Mouse (Mus musculus) embryonic facial prominence, embryonic 13.5 days (tissue): ENCODE measurements around the gene Fam173a. TPM values are rescaled to one million over a fixed set of nuclear protein-coding genes. Genes with fewer than 3 reads are reported as not detected.

ENCODE experiments used
- ATAC-seq: fragments of 200-750 bp; cut with Nextera tagmentation; 2 replicates; pipeline ENCODE4 v1.8.0; 2017; ENCODE audit warnings: low read depth; ENCODE audit not compliant: insufficient number of reproducible peaks, insufficient read depth, low FRiP score, low TSS enrichment
- H3K27ac ChIP-seq: fragments of 300-500 bp; sonication (generic); 2 replicates; pipeline ENCODE4 v1.5.1; 2015; ENCODE audit warnings: moderate library complexity, mild to moderate bottlenecking, inconsistent platforms
- H3K27me3 ChIP-seq: fragments of 300-500 bp; sonication (generic); 2 replicates; pipeline ENCODE4 v1.6.1; 2015; ENCODE audit warnings: mild to moderate bottlenecking, inconsistent platforms
- H3K36me3 ChIP-seq: fragments of 300-500 bp; sonication (generic); 2 replicates; pipeline ENCODE4 v1.6.1; 2015; ENCODE audit warnings: mild to moderate bottlenecking, inconsistent platforms
- H3K4me1 ChIP-seq: fragments of 300-500 bp; sonication (generic); 2 replicates; pipeline ENCODE4 v1.6.1; 2015; ENCODE audit warnings: inconsistent platforms
- H3K4me2 ChIP-seq: fragments of 300-500 bp; sonication (generic); 2 replicates; pipeline ENCODE4 v1.6.1; 2015; ENCODE audit warnings: moderate library complexity, mild to moderate bottlenecking, inconsistent platforms
- H3K4me3 ChIP-seq: fragments of 300-500 bp; sonication (generic); 2 replicates; pipeline ENCODE4 v1.5.1; 2015; ENCODE audit warnings: mild to moderate bottlenecking, inconsistent platforms
- H3K9ac ChIP-seq: fragments of 300-500 bp; sonication (generic); 2 replicates; pipeline ENCODE4 v1.6.1; 2015; ENCODE audit warnings: mild to moderate bottlenecking, inconsistent platforms
- H3K9me3 ChIP-seq: fragments of 300-500 bp; sonication (generic); 2 replicates; pipeline ENCODE4 v1.6.1; 2016; ENCODE audit warnings: inconsistent platforms
- WGBS: fragments of 180-500 bp; shearing (Covaris S2); methylation state at CpG from one replicate; pipeline ENCODE4 v1.1.7; 2015; ENCODE audit warnings: mixed read lengths; 5-methylcytosine and 5-hydroxymethylcytosine counted together
- polyA plus RNA-seq: library from polyadenylated mRNA; unstranded; fragments of >200 nt; fragmentation: Nextera tagmentation; extraction: Ambion mirVana; gene quantifications from 2 replicates; pipeline ENCODE4 v1.2.1, GENCODE M21; 2015

Gene Fam173a
- polyA plus RNA-seq, 1 experiment from 2014 or later, result 78.1 TPM

- 0 out of 2 replicates have a peak within 1 kb of the TSS, but pooled peaks have one; percentile 16 for H3K27ac ChIP-seq
- no peaks in the 10 kb centered on the region for H3K27me3 ChIP-seq
- no peak for ATAC-seq
- H3K4me1 ChIP-seq, result peaks cover 50% of the 10 kb centered on the region
- no peaks in the 10 kb centered on the region for H3K36me3 ChIP-seq
- WGBS, result 13% methylated on average over 6 of the region's 6 CpGs
- peak within 1 kb of the TSS; percentile 98 for H3K4me2 ChIP-seq
- peak within 1 kb of the TSS; percentile 76 for H3K9ac ChIP-seq
- H3K9me3 ChIP-seq, result no peaks in the 10 kb centered on the region
- peak within 1 kb of the TSS; percentile 64 for H3K4me3 ChIP-seq
These were observed 3.0 kb upstream of the Fam173a start, which contains the start of gene AC134908.4 for GRCm38 (mm10) chr17:25795609-25796092. TSS of gene AC134908.4 (minus strand) at chr17:25795659.

- peaks cover 53% of the 10 kb centered on the region for H3K4me1 ChIP-seq
- H3K27ac ChIP-seq, result no peak overlapping the region
These were observed 2.3 kb upstream of the Fam173a start for GRCm38 (mm10) chr17:25794998-25795397.

DNA sequence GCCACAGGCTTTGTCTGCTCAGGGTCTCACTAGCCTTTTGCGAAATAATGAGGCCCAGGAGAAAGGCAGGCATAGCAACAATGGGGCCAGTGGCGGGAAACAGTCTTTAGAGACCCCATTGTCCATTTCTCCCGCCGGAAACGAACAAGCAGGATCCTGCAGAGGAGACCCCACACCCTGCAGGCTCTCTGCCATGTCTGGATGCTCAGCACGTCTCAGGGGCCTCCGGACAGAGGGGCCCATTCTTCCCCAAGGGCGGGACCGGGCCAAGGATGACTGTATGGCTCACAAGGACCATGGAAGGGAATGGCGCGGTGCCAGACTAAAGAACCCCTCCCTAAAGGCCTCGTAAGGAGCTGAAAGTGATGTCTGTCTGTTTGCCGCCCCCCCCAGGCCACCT is 1.5 kb upstream of the Fam173a start:
- peaks cover 53% of the 10 kb centered on the region for H3K4me1 ChIP-seq

More at GRCm38 (mm10) chr17:25794998-25795397, 2.3 kb upstream of the Fam173a start:
- Histone ChIP-seq H3K9me3 (no peaks in the 10 kb centered on the region), H3K4me2 (peak overlapping the region; percentile 98), H3K27me3 (no peaks in the 10 kb centered on the region), H3K4me3 (peak overlapping the region; percentile 64; the same call in 1 of the 2 replicates), H3K36me3 (no peaks in the 10 kb centered on the region), H3K9ac (0 out of 2 replicates have a peak overlapping the region, but pooled peaks have one; percentile 76)
- WGBS, result 71% methylated on average over 17 of the region's 17 CpGs
- no peak for ATAC-seq

GRCm38 (mm10) chr17:25791843-25792527 is 716 bp downstream of the Fam173a start:
- H3K27me3 ChIP-seq, result no peaks in the 10 kb centered on the region
- peak overlapping the region; percentile 87 for H3K4me2 ChIP-seq
- H3K9me3 ChIP-seq, result no peaks in the 10 kb centered on the region
- H3K4me1 ChIP-seq, result peaks cover 45% of the 10 kb centered on the region
- peaks cover 23% of the 10 kb centered on the region for H3K36me3 ChIP-seq
- WGBS, result under 1% methylated on average over 45 of the region's 45 CpGs
- peak overlapping the region; percentile 82 for H3K9ac ChIP-seq
- H3K27ac ChIP-seq, result peak overlapping the region; percentile 94
- peak overlapping the region; percentile 75 for H3K4me3 ChIP-seq
- peak; percentile 23; the same call in 1 of the 2 replicates for ATAC-seq

More for the DNA sequence above, 1.5 kb upstream of the Fam173a start:
- Histone ChIP-seq H3K27ac (no peak overlapping the region), H3K9me3 (no peaks in the 10 kb centered on the region), H3K36me3 (peaks cover 7% of the 10 kb centered on the region), H3K9ac (0 out of 2 replicates have a peak overlapping the region, but pooled peaks have one; percentile 21), H3K4me3 (no peak overlapping the region), H3K27me3 (no peaks in the 10 kb centered on the region), H3K4me2 (no peak overlapping the region)
- 58% methylated on average over 13 of the region's 13 CpGs for WGBS
- ATAC-seq, result no peak

DNA sequence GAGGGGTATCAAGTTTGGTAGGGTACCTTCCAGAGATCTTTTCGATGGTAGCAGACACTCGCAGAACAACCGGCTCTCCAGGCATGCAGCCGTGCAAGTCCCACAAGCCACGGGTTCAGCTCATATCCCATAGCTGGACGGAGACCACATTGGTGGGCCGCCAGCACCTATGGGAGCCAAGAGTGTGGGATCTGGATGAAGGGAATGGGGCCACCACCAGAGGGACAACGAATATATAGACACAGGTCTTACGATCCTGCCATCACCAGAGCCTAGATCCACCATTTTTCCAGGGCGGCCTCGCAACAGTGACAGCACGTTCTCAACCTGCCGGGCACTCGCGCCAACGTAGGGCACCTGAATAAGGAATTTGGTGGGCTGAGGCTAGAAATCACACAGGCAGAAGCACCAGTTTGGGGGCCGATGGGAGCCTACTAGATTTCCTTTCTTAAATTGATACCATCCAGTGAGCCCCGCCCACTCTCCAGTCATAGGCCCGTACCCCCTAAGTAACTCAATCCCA is 1.3 kb downstream of the Fam173a start:
- WGBS, result 27% methylated on average over 19 of the region's 19 CpGs
- no peak for ATAC-seq
- H3K4me2 ChIP-seq, result peak overlapping the region; percentile 87

GRCm38 (mm10) chr17:25786781-25787504 is 5.8 kb downstream of the Fam173a start:
- WGBS, result 93% methylated on average over 9 of the region's 9 CpGs
- H3K4me2 ChIP-seq, result no peak overlapping the region
- H3K9ac ChIP-seq, result no peak overlapping the region
- H3K4me3 ChIP-seq, result no peak overlapping the region
- H3K27ac ChIP-seq, result no peak overlapping the region
- no peaks in the 10 kb centered on the region for H3K9me3 ChIP-seq
- peaks cover 47% of the 10 kb centered on the region for H3K36me3 ChIP-seq
- H3K4me1 ChIP-seq, result peaks cover 30% of the 10 kb centered on the region
- no peak for ATAC-seq
- H3K27me3 ChIP-seq, result no peaks in the 10 kb centered on the region

More for the DNA sequence above, 1.3 kb downstream of the Fam173a start:
- no peaks in the 10 kb centered on the region for H3K9me3 ChIP-seq
- H3K4me3 ChIP-seq, result peak overlapping the region; percentile 75
- peaks cover 23% of the 10 kb centered on the region for H3K36me3 ChIP-seq
- H3K27me3 ChIP-seq, result no peaks in the 10 kb centered on the region
- H3K4me1 ChIP-seq, result peaks cover 43% of the 10 kb centered on the region
- H3K27ac ChIP-seq, result peak overlapping the region; percentile 94
- H3K9ac ChIP-seq, result peak overlapping the region; percentile 82

DNA sequence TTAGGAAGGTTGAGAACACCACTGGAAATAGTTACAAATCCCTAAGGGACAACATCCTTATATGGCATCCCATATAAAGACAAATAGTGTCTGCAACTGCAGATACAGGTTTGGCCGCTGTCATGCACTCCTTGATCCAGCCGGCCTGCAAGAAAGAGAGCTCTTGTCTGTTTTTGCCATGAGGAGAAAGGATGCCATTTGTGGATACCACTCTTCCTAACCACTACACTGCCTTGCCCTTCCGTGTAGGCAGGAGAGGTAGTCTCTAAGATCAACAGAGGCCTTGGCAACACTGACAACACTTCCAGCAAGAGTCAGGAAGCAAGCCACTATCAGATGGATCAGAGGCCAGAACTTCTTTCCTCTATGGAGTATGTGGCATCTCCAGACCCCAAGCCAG is 6.4 kb downstream of the Fam173a start, which contains the start of gene Ccdc78:
TSS of gene Ccdc78 (plus strand) at position 301 of the 400 bp plus-strand sequence.
- peak within 1 kb of the TSS; percentile 91 for H3K9ac ChIP-seq
- H3K4me3 ChIP-seq, result peak within 1 kb of the TSS; percentile 70
- ATAC-seq, result no peak
- peak within 1 kb of the TSS; percentile 90 for H3K27ac ChIP-seq
- H3K36me3 ChIP-seq, result peaks cover 53% of the 10 kb centered on the region
- H3K27me3 ChIP-seq, result no peaks in the 10 kb centered on the region
- peak within 1 kb of the TSS; percentile 84 for H3K4me2 ChIP-seq
- H3K9me3 ChIP-seq, result no peaks in the 10 kb centered on the region
- H3K4me1 ChIP-seq, result peaks cover 27% of the 10 kb centered on the region
- 82% methylated on average over 3 of the region's 3 CpGs for WGBS

GRCm38 (mm10) chr17:25785281-25785745 is 7.4 kb downstream of the Fam173a start, which contains the start of gene Haghl:
TSS of gene Haghl (minus strand) at chr17:25785673.
- ATAC-seq, result peak; percentile 79
- H3K4me3 ChIP-seq, result peak within 1 kb of the TSS; percentile 70
- peak within 1 kb of the TSS; percentile 90 for H3K27ac ChIP-seq
- H3K27me3 ChIP-seq, result no peaks in the 10 kb centered on the region
- peak within 1 kb of the TSS; percentile 91 for H3K9ac ChIP-seq
- no peaks in the 10 kb centered on the region for H3K9me3 ChIP-seq
- peaks cover 63% of the 10 kb centered on the region for H3K36me3 ChIP-seq
- under 1% methylated on average over 23 of the region's 23 CpGs for WGBS
- H3K4me1 ChIP-seq, result peaks cover 18% of the 10 kb centered on the region
- H3K4me2 ChIP-seq, result peak within 1 kb of the TSS; percentile 84

DNA sequence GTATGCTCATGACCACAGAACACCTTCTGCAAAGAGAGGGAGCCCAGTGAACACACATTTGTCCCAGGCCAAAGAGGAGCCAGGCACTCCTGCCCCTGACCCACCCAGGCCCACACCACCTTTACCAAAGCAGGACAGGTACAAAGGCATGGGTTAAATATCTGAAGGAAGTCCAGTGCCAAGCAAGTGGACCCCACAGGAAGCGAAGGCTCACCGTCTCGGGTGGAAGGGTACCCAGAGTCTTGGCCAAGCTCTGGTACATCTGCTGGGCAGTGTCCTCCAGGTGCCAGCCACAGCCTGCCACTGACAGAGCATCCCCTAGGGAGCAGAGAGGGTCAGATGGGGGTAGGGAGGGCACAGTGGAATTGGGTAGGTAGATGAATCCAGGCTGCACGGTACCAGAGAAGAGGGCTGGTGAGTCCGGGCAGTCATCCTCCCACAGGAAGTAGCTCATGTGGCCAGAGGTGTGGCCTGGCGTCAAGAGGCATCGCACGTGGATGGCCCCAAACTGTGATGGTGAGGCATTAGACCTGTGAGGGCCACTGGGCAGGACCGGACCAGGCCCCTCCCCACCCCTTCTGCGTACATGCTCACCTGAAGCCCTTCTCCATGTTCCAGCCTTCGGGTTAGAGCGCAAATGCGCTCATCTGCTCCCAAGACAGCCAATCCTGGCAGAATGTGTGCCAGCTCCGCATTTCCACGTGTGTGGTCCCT is 8.7 kb downstream of the Fam173a start:
- H3K9me3 ChIP-seq, result no peaks in the 10 kb centered on the region
- H3K27ac ChIP-seq, result no peak overlapping the region
- peak overlapping the region; percentile 91 for H3K9ac ChIP-seq
- peak overlapping the region; percentile 84 for H3K4me2 ChIP-seq
- no peak for ATAC-seq
- H3K36me3 ChIP-seq, result peaks cover 65% of the 10 kb centered on the region
- no peaks in the 10 kb centered on the region for H3K27me3 ChIP-seq
- peaks cover 18% of the 10 kb centered on the region for H3K4me1 ChIP-seq
- WGBS, result 75% methylated on average over 15 of the region's 15 CpGs
- peak overlapping the region; percentile 70 for H3K4me3 ChIP-seq

GRCm38 (mm10) chr17:25783086-25783485 is 9.6 kb downstream of the Fam173a start:
- 86% methylated on average over 7 of the region's 7 CpGs for WGBS
- Histone ChIP-seq H3K36me3 (peaks cover 62% of the 10 kb centered on the region), H3K9ac (peak overlapping the region; percentile 91), H3K4me3 (no peak overlapping the region), H3K4me1 (peaks cover 18% of the 10 kb centered on the region), H3K4me2 (no peak overlapping the region; the same call in 1 of the 2 replicates), H3K27me3 (no peaks in the 10 kb centered on the region), H3K9me3 (no peaks in the 10 kb centered on the region), H3K27ac (no peak overlapping the region)
- no peak for ATAC-seq
